Mouse (Mus musculus): ENCODE results near the gene Ttc9c.

Ttc9c gene

GRCm38 (mm10) chr19:8830664-8831063 lies 11.5 kb upstream of the Ttc9c start:
- DNase-seq (ENCODE audit: low spot score): no peak

- no peak for DNase-seq (ENCODE audit: low spot score)
Measured at GRCm38 (mm10) chr19:8829660-8830059, 10.5 kb upstream of the Ttc9c start, which contains the start of gene AC129217.1. Gene AC129217.1, plus strand, starts transcription at chr19:8829773.

GRCm38 (mm10) chr19:8822696-8823095 lies 3.6 kb upstream of the Ttc9c start:
- no peak for DNase-seq (ENCODE audit: low spot score)

- DNase-seq (ENCODE audit: low spot score): peak; percentile 42
Measured at GRCm38 (mm10) chr19:8821146-8821545, 2.0 kb upstream of the Ttc9c start.

- DNase-seq (ENCODE audit: low spot score): peak; percentile 36
Measured at GRCm38 (mm10) chr19:8820424-8820956, 1.4 kb upstream of the Ttc9c start.

- peak; percentile 99 for DNase-seq (ENCODE audit: low spot score)
Measured at GRCm38 (mm10) chr19:8819596-8820423, 677 bp upstream of the Ttc9c start, which contains the start of gene Hnrnpul2. Gene Hnrnpul2, plus strand, starts transcription at chr19:8820010.

GRCm38 (mm10) chr19:8818301-8818798 lies 783 bp downstream of the Ttc9c start:
- no peak for DNase-seq (ENCODE audit: low spot score)

- no peak for DNase-seq (ENCODE audit: low spot score)
Measured at GRCm38 (mm10) chr19:8817001-8817400, 2.1 kb downstream of the Ttc9c start.

- DNase-seq (ENCODE audit: low spot score): no peak
Measured at GRCm38 (mm10) chr19:8815812-8816211, 3.3 kb downstream of the Ttc9c start.

- DNase-seq (ENCODE audit: low spot score): no peak
Measured at GRCm38 (mm10) chr19:8806810-8807209, 12.3 kb downstream of the Ttc9c start.

GRCm38 (mm10) chr19:8803879-8804660 lies 15.1 kb downstream of the Ttc9c start:
- DNase-seq (ENCODE audit: low spot score): no peak

- no peak for DNase-seq (ENCODE audit: low spot score)
Measured at GRCm38 (mm10) chr19:8803204-8803780, 15.8 kb downstream of the Ttc9c start.

- DNase-seq (ENCODE audit: low spot score): peak; percentile 98
Measured at GRCm38 (mm10) chr19:8802130-8802821, 16.9 kb downstream of the Ttc9c start, which contains the start of gene Zbtb3. Gene Zbtb3, plus strand, starts transcription at chr19:8802555.

GRCm38 (mm10) chr19:8798947-8799315 lies 20.2 kb downstream of the Ttc9c start:
- no peak for DNase-seq (ENCODE audit: low spot score)

GRCm38 (mm10) chr19:8798264-8798946 lies 20.7 kb downstream of the Ttc9c start, which contains the start of gene Polr2g:
Gene Polr2g, minus strand, starts transcription at chr19:8798577.
- DNase-seq (ENCODE audit: low spot score): peak; percentile 91

- DNase-seq (ENCODE audit: low spot score): no peak
Measured at GRCm38 (mm10) chr19:8790171-8790570, 29.0 kb downstream of the Ttc9c start.

- no peak for DNase-seq (ENCODE audit: low spot score)
Measured at GRCm38 (mm10) chr19:8789171-8789570, 30.0 kb downstream of the Ttc9c start.

- DNase-seq (ENCODE audit: low spot score): no peak
Measured at GRCm38 (mm10) chr19:8788521-8788920, 30.6 kb downstream of the Ttc9c start.

GRCm38 (mm10) chr19:8786008-8786781 lies 32.9 kb downstream of the Ttc9c start, which contains the start of gene Taf6l:
Gene Taf6l, minus strand, starts transcription at chr19:8786417.
- peak; percentile 95 for DNase-seq (ENCODE audit: low spot score)

GRCm38 (mm10) chr19:8774951-8775421 lies 44.1 kb downstream of the Ttc9c start:
- no peak for DNase-seq (ENCODE audit: low spot score)
